Mouse (Mus musculus): ENCODE results near the gene Hmgb3. TPM values are rescaled to one million over a fixed set of nuclear protein-coding genes. Genes with fewer than 3 reads are reported as not detected.
A peak's percentile ranks its signal among the peaks of the same experiment; 100 is the strongest.

Gene Hmgb3
- polyA plus RNA-seq, 1 experiment from 2014 or later = 611 TPM

DNA sequence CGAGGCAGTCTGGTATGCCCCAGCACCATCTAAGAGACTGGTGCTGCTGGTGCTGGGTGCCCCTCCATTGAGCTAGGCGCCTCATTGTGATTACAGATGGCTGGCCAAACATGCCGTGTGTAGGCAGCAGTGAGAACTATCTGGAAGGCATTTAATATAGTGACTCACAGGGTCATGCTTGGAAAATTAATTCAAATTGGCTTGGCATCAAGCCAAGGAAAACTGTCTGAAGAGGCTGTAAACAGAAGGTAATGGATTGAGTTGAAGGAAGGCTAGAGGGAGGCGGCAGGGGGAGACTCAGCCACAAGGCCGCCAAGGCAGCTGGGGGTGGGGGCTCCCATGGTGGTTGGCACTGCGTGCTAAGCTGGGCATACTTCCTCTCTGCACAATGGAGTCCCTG, 27.1 kb upstream of the Hmgb3 start:
- WGBS = 62% methylated on average over 6 of the region's 6 CpGs
- ATAC-seq (replicated peaks; ENCODE audit: insufficient number of reproducible peaks, low FRiP score, low TSS enrichment, low read depth) (0 out of 2 replicates have a peak, but pooled peaks have one; percentile 48), DNase-seq (ENCODE audit: low spot score) (peak; percentile 3)
- Histone ChIP-seq H3K9me3 (replicated peaks; ENCODE audit: control insufficient read depth, low read length) (no peaks in the 10 kb centered on the region), H3K27ac (replicated peaks; ENCODE audit: low read depth, low read length) (no peak overlapping the region), H3K4me3 (ENCODE audit: low read depth, low read length) (no peak overlapping the region), H3K9ac (replicated peaks; ENCODE audit: low read length) (no peak overlapping the region), H3K4me1 (ENCODE audit: control insufficient read depth, insufficient read depth, low read length) (no peaks in the 10 kb centered on the region), H3K27me3 (ENCODE audit: control insufficient read depth, insufficient read depth, low read length) (no peaks in the 10 kb centered on the region), H3K4me2 (ENCODE audit: low read depth, low read length) (no peak overlapping the region), H3K36me3 (replicated peaks; ENCODE audit: control insufficient read depth, insufficient read depth, low read depth, low read length) (no peaks in the 10 kb centered on the region)

DNA sequence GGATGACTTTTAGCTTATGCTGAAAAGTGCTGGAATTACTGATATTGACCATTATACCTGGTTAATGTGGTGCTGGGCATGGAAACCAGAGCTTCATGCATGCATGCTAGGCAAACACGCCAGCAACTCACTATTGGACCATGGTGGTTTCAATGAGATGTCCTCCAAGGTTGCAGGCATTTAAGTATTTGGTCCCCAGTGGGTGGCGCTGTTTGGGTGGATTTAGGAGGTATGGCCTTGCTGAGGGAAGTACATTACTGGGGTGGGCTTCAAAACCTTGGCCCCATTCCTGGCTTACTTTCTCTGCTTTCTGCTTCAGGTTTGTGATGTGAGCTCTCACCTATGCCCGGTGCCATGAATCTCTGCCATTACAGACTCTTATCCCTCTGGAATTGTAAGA, 23.1 kb upstream of the Hmgb3 start:
- no peak overlapping the region for H3K4me3 ChIP-seq (ENCODE audit: low read depth, low read length)
- ATAC-seq (replicated peaks; ENCODE audit: insufficient number of reproducible peaks, low FRiP score, low TSS enrichment, low read depth) (no peak), DNase-seq (ENCODE audit: low spot score) (no peak)
- no peaks in the 10 kb centered on the region for H3K4me1 ChIP-seq (ENCODE audit: control insufficient read depth, insufficient read depth, low read length)
- 63% methylated on average over 3 of the region's 3 CpGs for WGBS
- no peak overlapping the region for H3K4me2 ChIP-seq (ENCODE audit: low read depth, low read length)
- no peak overlapping the region for H3K27ac ChIP-seq (replicated peaks; ENCODE audit: low read depth, low read length)
- no peak overlapping the region for H3K9ac ChIP-seq (replicated peaks; ENCODE audit: low read length)
- H3K36me3 ChIP-seq (replicated peaks; ENCODE audit: control insufficient read depth, insufficient read depth, low read depth, low read length) = no peaks in the 10 kb centered on the region
- no peaks in the 10 kb centered on the region for H3K27me3 ChIP-seq (ENCODE audit: control insufficient read depth, insufficient read depth, low read length)
- H3K9me3 ChIP-seq (replicated peaks; ENCODE audit: control insufficient read depth, low read length) = no peaks in the 10 kb centered on the region

DNA sequence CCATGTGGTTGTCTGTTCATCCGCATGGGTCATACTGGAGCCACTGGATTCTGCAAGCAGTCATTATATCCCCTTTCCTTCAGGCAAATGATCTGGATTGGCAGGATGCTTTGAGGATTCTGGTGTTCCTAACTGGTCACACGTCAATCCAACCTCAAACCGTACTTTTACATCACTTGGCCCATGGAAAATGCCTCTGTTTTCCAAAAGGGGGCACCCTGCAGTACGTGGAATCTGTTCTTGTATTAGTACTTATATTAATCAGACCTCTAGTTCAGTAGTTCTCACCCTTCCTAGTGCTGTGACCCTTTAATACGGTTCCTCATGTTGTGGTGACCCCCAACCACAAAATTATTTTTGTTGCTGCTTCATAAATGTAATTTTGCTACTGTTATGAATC, 21.6 kb upstream of the Hmgb3 start:
- Histone ChIP-seq H3K4me2 (ENCODE audit: low read depth, low read length) (no peak overlapping the region), H3K9ac (replicated peaks; ENCODE audit: low read length) (no peak overlapping the region), H3K36me3 (replicated peaks; ENCODE audit: control insufficient read depth, insufficient read depth, low read depth, low read length) (no peaks in the 10 kb centered on the region), H3K27me3 (ENCODE audit: control insufficient read depth, insufficient read depth, low read length) (no peaks in the 10 kb centered on the region), H3K4me3 (ENCODE audit: low read depth, low read length) (no peak overlapping the region), H3K4me1 (ENCODE audit: control insufficient read depth, insufficient read depth, low read length) (no peaks in the 10 kb centered on the region), H3K9me3 (replicated peaks; ENCODE audit: control insufficient read depth, low read length) (no peaks in the 10 kb centered on the region), H3K27ac (replicated peaks; ENCODE audit: low read depth, low read length) (no peak overlapping the region)
- DNase-seq (ENCODE audit: low spot score) = no peak
- ATAC-seq (replicated peaks; ENCODE audit: insufficient number of reproducible peaks, low FRiP score, low TSS enrichment, low read depth) = no peak
- 82% methylated on average over 5 of the region's 5 CpGs for WGBS

DNA sequence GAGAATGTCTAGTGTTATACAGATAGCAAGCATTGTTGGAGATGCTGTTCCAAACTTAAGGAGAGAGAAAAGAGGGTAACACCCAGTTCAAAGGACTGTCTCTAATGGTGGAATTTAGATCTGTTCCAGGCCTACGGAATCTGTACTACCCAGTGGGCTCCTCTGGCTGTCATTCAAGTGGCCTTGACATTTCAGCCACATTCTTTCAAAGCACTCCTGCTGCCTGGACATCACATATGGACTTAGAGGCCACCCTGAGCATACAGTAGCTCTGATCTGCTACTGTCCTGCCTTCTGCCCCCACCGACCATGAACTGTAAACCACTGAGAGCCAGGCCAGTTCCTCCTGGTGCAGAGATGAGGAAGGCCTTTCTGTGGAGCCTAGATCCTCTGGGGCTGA, 17.9 kb upstream of the Hmgb3 start:
- Histone ChIP-seq H3K9ac (replicated peaks; ENCODE audit: low read length) (no peak overlapping the region), H3K4me3 (ENCODE audit: low read depth, low read length) (no peak overlapping the region), H3K4me1 (ENCODE audit: control insufficient read depth, insufficient read depth, low read length) (no peaks in the 10 kb centered on the region), H3K36me3 (replicated peaks; ENCODE audit: control insufficient read depth, insufficient read depth, low read depth, low read length) (no peaks in the 10 kb centered on the region), H3K9me3 (replicated peaks; ENCODE audit: control insufficient read depth, low read length) (no peaks in the 10 kb centered on the region), H3K4me2 (ENCODE audit: low read depth, low read length) (no peak overlapping the region), H3K27me3 (ENCODE audit: control insufficient read depth, insufficient read depth, low read length) (no peaks in the 10 kb centered on the region), H3K27ac (replicated peaks; ENCODE audit: low read depth, low read length) (no peak overlapping the region)
- 62% methylated on average over 2 of the region's 2 CpGs for WGBS
- no peak for DNase-seq (ENCODE audit: low spot score)
- ATAC-seq (replicated peaks; ENCODE audit: insufficient number of reproducible peaks, low FRiP score, low TSS enrichment, low read depth) = no peak

DNA sequence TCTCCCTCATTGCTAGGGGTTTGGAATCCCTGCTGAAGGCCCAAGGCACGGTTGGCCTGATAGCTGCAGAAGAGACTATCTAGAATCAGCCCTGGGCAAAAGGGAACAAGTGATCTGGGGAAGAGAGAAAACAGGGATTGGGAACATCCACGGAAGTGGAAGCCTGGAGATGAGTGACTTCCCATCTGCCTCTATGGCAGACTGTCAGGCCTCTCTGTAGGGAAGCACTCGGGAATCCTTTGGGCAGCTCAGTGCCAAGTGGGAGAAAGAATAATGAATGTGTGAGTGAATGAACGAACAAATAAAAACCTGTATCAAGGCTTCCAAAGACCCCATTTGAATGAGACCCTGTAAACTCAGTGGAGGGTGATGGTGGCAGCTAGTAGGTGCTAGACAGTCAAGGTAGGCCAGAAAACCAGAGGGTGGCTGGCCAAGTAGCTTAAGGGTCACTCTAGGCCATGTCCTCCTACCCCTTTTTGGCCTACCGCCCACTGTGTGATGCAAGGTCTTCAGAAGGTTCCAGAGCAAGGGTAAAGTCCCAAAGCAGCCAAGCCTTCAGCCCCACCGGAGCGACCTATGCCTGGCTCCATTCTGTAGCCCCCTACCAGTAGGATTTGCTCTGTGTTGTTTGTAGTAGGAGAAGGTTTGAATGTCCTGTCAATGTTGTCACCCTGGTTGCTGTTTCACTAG, 14.8 kb upstream of the Hmgb3 start:
- H3K9me3 ChIP-seq (replicated peaks; ENCODE audit: control insufficient read depth, low read length) = no peaks in the 10 kb centered on the region
- no peak overlapping the region for H3K4me3 ChIP-seq (ENCODE audit: low read depth, low read length)
- DNase-seq (ENCODE audit: low spot score) (no peak), ATAC-seq (replicated peaks; ENCODE audit: insufficient number of reproducible peaks, low FRiP score, low TSS enrichment, low read depth) (no peak)
- no peaks in the 10 kb centered on the region for H3K4me1 ChIP-seq (ENCODE audit: control insufficient read depth, insufficient read depth, low read length)
- no peaks in the 10 kb centered on the region for H3K27me3 ChIP-seq (ENCODE audit: control insufficient read depth, insufficient read depth, low read length)
- H3K4me2 ChIP-seq (ENCODE audit: low read depth, low read length) = no peak overlapping the region
- no peak overlapping the region for H3K9ac ChIP-seq (replicated peaks; ENCODE audit: low read length)
- H3K27ac ChIP-seq (replicated peaks; ENCODE audit: low read depth, low read length) = no peak overlapping the region
- H3K36me3 ChIP-seq (replicated peaks; ENCODE audit: control insufficient read depth, insufficient read depth, low read depth, low read length) = no peaks in the 10 kb centered on the region
- WGBS = 77% methylated on average over 7 of the region's 7 CpGs

DNA sequence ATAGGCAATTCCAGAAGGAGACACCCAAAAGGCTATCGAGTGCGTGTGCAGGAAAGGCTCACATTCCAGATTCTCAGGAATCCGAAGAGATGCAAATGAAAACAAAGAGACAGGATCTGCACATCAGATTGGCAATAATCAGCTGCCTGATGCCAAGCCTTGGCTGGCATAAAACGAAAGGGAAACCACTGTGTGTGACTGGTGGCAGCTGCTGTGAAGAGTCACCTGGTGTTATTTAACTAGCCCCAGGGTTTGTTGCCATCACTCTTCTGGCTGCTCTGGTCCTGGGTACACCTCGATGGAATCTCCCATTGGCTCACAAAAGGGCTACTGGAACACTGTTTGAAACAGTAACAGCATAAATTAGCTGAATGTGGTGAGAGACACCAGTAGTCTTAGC, 11.0 kb upstream of the Hmgb3 start:
- no peaks in the 10 kb centered on the region for H3K27me3 ChIP-seq (ENCODE audit: control insufficient read depth, insufficient read depth, low read length)
- H3K36me3 ChIP-seq (replicated peaks; ENCODE audit: control insufficient read depth, insufficient read depth, low read depth, low read length) = no peaks in the 10 kb centered on the region
- H3K9me3 ChIP-seq (replicated peaks; ENCODE audit: control insufficient read depth, low read length) = no peaks in the 10 kb centered on the region
- WGBS = 75% methylated on average over 5 of the region's 5 CpGs
- H3K4me3 ChIP-seq (ENCODE audit: low read depth, low read length) = no peak overlapping the region
- H3K4me2 ChIP-seq (ENCODE audit: low read depth, low read length) = no peak overlapping the region
- ATAC-seq (replicated peaks; ENCODE audit: insufficient number of reproducible peaks, low FRiP score, low TSS enrichment, low read depth) (no peak), DNase-seq (ENCODE audit: low spot score) (no peak)
- H3K4me1 ChIP-seq (ENCODE audit: control insufficient read depth, insufficient read depth, low read length) = no peaks in the 10 kb centered on the region
- H3K9ac ChIP-seq (replicated peaks; ENCODE audit: low read length) = no peak overlapping the region
- H3K27ac ChIP-seq (replicated peaks; ENCODE audit: low read depth, low read length) = no peak overlapping the region

DNA sequence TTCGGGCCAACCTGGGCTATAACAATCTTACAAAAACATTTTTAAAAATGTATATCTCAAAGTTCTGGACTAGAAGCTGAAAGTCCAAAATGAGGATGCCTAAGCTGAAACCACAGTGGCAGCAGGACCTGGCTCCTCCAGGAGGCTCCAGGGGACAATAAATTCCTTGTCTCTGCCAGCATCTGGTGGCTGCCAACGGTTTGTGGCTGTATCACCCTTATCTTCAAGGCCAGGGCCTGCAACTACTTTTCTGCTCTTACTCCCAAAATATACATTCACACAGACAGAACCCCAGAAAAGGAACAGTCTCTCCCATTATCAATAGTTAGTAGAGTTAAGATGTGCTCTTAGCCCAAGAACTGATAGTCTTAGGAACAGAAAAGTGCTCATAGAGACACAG, 10.6 kb upstream of the Hmgb3 start:
- H3K9me3 ChIP-seq (replicated peaks; ENCODE audit: control insufficient read depth, low read length) = no peaks in the 10 kb centered on the region
- ATAC-seq (replicated peaks; ENCODE audit: insufficient number of reproducible peaks, low FRiP score, low TSS enrichment, low read depth) (no peak), DNase-seq (ENCODE audit: low spot score) (no peak)
- no peaks in the 10 kb centered on the region for H3K36me3 ChIP-seq (replicated peaks; ENCODE audit: control insufficient read depth, insufficient read depth, low read depth, low read length)
- WGBS = 74% methylated on average over 2 of the region's 2 CpGs
- no peak overlapping the region for H3K27ac ChIP-seq (replicated peaks; ENCODE audit: low read depth, low read length)
- H3K4me1 ChIP-seq (ENCODE audit: control insufficient read depth, insufficient read depth, low read length) = no peaks in the 10 kb centered on the region
- H3K4me3 ChIP-seq (ENCODE audit: low read depth, low read length) = no peak overlapping the region
- no peak overlapping the region for H3K4me2 ChIP-seq (ENCODE audit: low read depth, low read length)
- H3K27me3 ChIP-seq (ENCODE audit: control insufficient read depth, insufficient read depth, low read length) = no peaks in the 10 kb centered on the region
- no peak overlapping the region for H3K9ac ChIP-seq (replicated peaks; ENCODE audit: low read length)

DNA sequence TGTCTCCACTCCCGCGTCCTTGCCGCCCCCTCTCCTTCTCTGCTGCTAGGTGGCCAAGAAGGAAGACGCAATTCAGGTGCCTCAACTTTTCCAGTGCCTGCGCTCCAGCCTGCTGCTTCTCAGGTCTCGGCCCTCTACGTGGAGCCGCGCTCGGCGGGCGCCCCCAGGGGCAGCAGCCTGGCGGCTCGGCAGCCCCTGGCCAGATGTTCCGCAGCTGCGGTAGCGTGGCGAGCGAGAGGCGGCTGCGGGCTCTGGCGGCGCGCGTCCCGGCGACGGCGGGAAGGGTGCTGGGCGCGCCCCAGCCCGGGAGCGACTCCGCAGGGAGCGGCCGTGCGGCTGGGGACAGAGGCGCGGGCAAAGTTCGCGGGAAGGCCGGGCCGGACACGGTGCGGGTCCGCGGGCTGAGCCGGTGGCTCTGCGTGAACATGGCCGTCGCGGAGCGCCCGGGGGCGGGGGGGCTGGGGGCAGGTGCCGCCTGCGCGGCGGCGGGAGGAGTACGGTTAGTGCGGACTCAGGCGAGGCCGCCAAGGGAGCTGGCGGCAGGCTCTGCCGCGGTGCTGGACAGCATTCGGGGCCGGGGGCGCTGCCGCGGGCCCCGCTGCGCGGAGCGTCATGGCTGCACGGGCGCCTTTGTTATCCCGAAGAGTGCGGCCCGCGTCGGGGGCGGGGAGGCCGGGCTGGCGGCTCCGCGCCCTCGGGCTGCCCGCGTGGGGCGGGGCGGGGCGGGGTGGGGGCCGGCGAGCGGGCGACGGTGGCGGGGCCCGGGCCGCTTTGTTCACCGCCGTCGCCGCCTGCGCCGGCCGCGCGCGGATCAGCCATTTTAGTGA, 610 bp downstream of the Hmgb3 start:
- H3K9ac ChIP-seq (replicated peaks; ENCODE audit: low read length) = peak overlapping the region; percentile 95
- H3K27ac ChIP-seq (replicated peaks; ENCODE audit: low read depth, low read length) = peak overlapping the region; percentile 97
- peak overlapping the region; percentile 71 for H3K4me3 ChIP-seq (ENCODE audit: low read depth, low read length)
- no peaks in the 10 kb centered on the region for H3K27me3 ChIP-seq (ENCODE audit: control insufficient read depth, insufficient read depth, low read length)
- H3K9me3 ChIP-seq (replicated peaks; ENCODE audit: control insufficient read depth, low read length) = no peaks in the 10 kb centered on the region
- peak; percentile 37 for DNase-seq (ENCODE audit: low spot score)
- ATAC-seq (replicated peaks; ENCODE audit: insufficient number of reproducible peaks, low FRiP score, low TSS enrichment, low read depth) = peak; percentile 58
- 19% methylated on average over 50 of the region's 112 CpGs for WGBS
- no peaks in the 10 kb centered on the region for H3K36me3 ChIP-seq (replicated peaks; ENCODE audit: control insufficient read depth, insufficient read depth, low read depth, low read length)
- H3K4me1 ChIP-seq (ENCODE audit: control insufficient read depth, insufficient read depth, low read length) = no peaks in the 10 kb centered on the region
- H3K4me2 ChIP-seq (ENCODE audit: low read depth, low read length) = peak overlapping the region; percentile 27; the same call in 1 of the 2 replicates
